Mouse (Mus musculus): ENCODE results near the gene Pilrb2.

GRCm38 (mm10) chr5:137823455-137824045 lies 48.1 kb downstream of the Pilrb2 start:
- TF ChIP-seq EP300 (IDR thresholded peaks at IDR 0.05; ENCODE audit: low read depth in 1 of 2, low read length in 2 of 2) (no peak), CTCF (IDR thresholded peaks at IDR 0.05 in 2 of 3, conservative IDR thresholded peaks at IDR 0.05 in 1 of 3; ENCODE audit: control insufficient read depth in 1 of 3, insufficient read depth in 1 of 3, low read depth in 2 of 3, low read length in 3 of 3, poor library complexity in 1 of 3, severe bottlenecking in 1 of 3) (no peak), POLR2A (IDR thresholded peaks at IDR 0.05; ENCODE audit: control insufficient read depth in 1 of 2, insufficient read depth in 1 of 2, low read depth in 1 of 2, low read length in 2 of 2, poor library complexity in 1 of 2) (no peak), TCF12 (IDR thresholded peaks at IDR 0.05; ENCODE audit: low read depth, low read length) (no peak), BHLHE40 (IDR thresholded peaks at IDR 0.05; ENCODE audit: borderline replicate concordance, low read depth, low read length) (no peak), MAFK (IDR thresholded peaks at IDR 0.05; ENCODE audit: borderline replicate concordance, low read depth, low read length) (no peak), MYB (IDR thresholded peaks at IDR 0.05; ENCODE audit: low read depth, low read length) (no peak), USF2 (IDR thresholded peaks at IDR 0.05; ENCODE audit: borderline replicate concordance in 1 of 2, insufficient read depth in 1 of 2, low read depth in 1 of 2, low read length in 2 of 2) (no peak), NRF1 (IDR thresholded peaks at IDR 0.05; ENCODE audit: insufficient read depth, low read depth, low read length, poor library complexity, severe bottlenecking) (no peak), POLR2AphosphoS2 (IDR thresholded peaks at IDR 0.05; ENCODE audit: low read length) (no peak), HCFC1 (IDR thresholded peaks at IDR 0.05; ENCODE audit: low read depth, low read length) (no peak), MAZ (IDR thresholded peaks at IDR 0.05; ENCODE audit: low read depth, low read length) (no peak), SIN3A (IDR thresholded peaks at IDR 0.05; ENCODE audit: low read length) (no peak), POLR2AphosphoS5 (IDR thresholded peaks at IDR 0.05; ENCODE audit: borderline replicate concordance, low read depth, low read length) (no peak)
